Mouse (Mus musculus) adrenal gland, adult 18-20 months (tissue): ENCODE results near the gene Bpnt1. TPM values are rescaled to one million over a fixed set of nuclear protein-coding genes. Genes with fewer than 3 reads are reported as not detected.

Experiments used
- DNase-seq, 2 experiments: peaks; one replicate each; pipeline ENCODE4 v3.0.0; 2021 to 2022; ENCODE audit warnings: low spot score in 2 of 2
- microRNA-seq, 2 experiments: library from miRNA; unstranded; fragments of <30 nt; microRNA quantifications; one replicate each; pipeline ENCODE4 v1.2.0; 2021; ENCODE audit warnings: borderline number of aligned reads in 2 of 2
- total RNA-seq, 2 experiments: library from RNA; stranded (reverse); gene quantifications; 1 replicate in 1 of 2; 2 replicates in 1 of 2; pipeline ENCODE4 v1.2.3; 2021

The Bpnt1 gene
- total RNA-seq, 2 experiments from 2014 or later: 116 to 119 TPM

GRCm38 (mm10) chr1:185369979-185370378, 38.0 kb downstream of the Bpnt1 start:
- DNase-seq: no peak

GRCm38 (mm10) chr1:185376390-185376789, 44.4 kb downstream of the Bpnt1 start:
- no peak for DNase-seq

- no peak for DNase-seq
These were observed 45.5 kb downstream of the Bpnt1 start for GRCm38 (mm10) chr1:185377429-185377828.

- DNase-seq: no peak
These were observed 69.7 kb downstream of the Bpnt1 start for GRCm38 (mm10) chr1:185401615-185402014.

- no peak for DNase-seq
These were observed 72.1 kb downstream of the Bpnt1 start for GRCm38 (mm10) chr1:185404021-185404420.

GRCm38 (mm10) chr1:185405921-185406320, 74.0 kb downstream of the Bpnt1 start:
- DNase-seq: no peak

Small RNAs within 50 kb of the gene (microRNA-seq; reads per million reads assigned to microRNA genes)
- gene Mir194-1: 1.8 to 1.9 reads per million in 2 experiments
- gene Mir215: 3.8 to 5.5 reads per million in 2 experiments

Other genes with a start within 250 kb of the Bpnt1 start
- gene Rab3gap2, start 128.0 kb upstream of the Bpnt1 start, total RNA-seq: 10 to 100 TPM; 48.7 to 51.4 TPM
- 10 to 100 TPM; 80.4 to 92.5 TPM for gene Iars2, start 2.8 kb upstream of the Bpnt1 start, total RNA-seq
- gene Eprs, start 30.9 kb downstream of the Bpnt1 start, total RNA-seq: 100 to 1,000 TPM; 216 to 332 TPM
- not detected for gene Slc30a10, start 122.7 kb downstream of the Bpnt1 start, total RNA-seq